12 mouse cellular contexts compared by ENCODE assay signal in the genomic region with DNA sequence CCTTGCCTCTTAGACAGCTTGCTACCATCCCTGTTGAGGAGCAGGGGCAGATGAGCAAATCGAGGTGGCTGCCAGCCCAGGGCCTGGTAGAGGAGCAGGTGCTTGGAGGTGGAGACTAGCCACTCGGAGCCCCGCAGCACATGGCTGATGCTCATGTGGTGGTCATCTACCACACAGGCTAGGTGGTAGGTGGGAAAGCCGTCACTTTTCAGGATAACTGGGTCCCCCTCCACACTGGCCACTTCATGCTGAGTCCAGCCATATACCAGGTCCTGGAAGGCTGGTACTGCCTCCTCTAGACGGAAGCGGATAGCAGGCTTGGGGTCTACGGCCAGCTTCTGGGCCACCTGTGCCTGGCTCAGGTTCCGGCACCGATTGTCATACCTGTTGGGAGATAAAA.
"Had no signal": no experiment of that assay in that cellular context is flagged by ENCODE, and none has a peak within 500 bp of the region (broad histone marks: within the 10 kb centered on the region; RNA-seq: fewer than 3 reads in every experiment).

No protein-coding gene starts in this region.

- H3K4me2 ChIP-seq: limb, embryonic 13.5 days; neural tube, embryonic 15.5 days had no signal

- H3K9me3 ChIP-seq: limb, embryonic 13.5 days; midbrain, embryonic 10.5 days; neural tube, embryonic 15.5 days had no signal

- H3K4me3 ChIP-seq: limb, embryonic 13.5 days; midbrain, embryonic 10.5 days; myocyte; neural tube, embryonic 15.5 days had no signal

- H3K9ac ChIP-seq: limb, embryonic 13.5 days; liver, embryonic 14.5 days; neural tube, embryonic 15.5 days had no signal

- H3K27ac ChIP-seq: limb, embryonic 13.5 days; liver, embryonic 14.5 days; midbrain, embryonic 10.5 days; neural tube, embryonic 15.5 days had no signal

- H3K27me3 ChIP-seq: limb, embryonic 13.5 days; neural tube, embryonic 15.5 days had no signal

- DNase-seq: kidney, postnatal 10 days; left cerebral cortex, postnatal 4 days; lung, adult 18-20 months; midbrain, embryonic 14.5 days; right cerebral cortex, adult 18-20 months; right cerebral cortex, postnatal 25 days; thymus, postnatal 36 days had no signal

- H3K4me1 ChIP-seq: limb, embryonic 13.5 days; midbrain, embryonic 10.5 days; neural tube, embryonic 15.5 days had no signal
